Mouse (Mus musculus) bone marrow, adult 2 months (tissue): Measurements from ENCODE around the gene Gm5475.

Experiments used
- CTCF ChIP-seq: fragments of 200-500 bp; IDR thresholded peaks from 2 replicates; pipeline ENCODE4 v1.5.1; 2011; ENCODE audit warnings: low read length, control low read depth; ENCODE audit not compliant: control insufficient read depth, insufficient read depth
- POLR2A ChIP-seq: fragments of 200-500 bp; IDR thresholded peaks from 2 replicates; pipeline ENCODE4 v1.6.1; 2011; ENCODE audit warnings: low read depth, mild to moderate bottlenecking, control low read depth, low read length, borderline replicate concordance; ENCODE audit not compliant: control insufficient read depth

DNA sequence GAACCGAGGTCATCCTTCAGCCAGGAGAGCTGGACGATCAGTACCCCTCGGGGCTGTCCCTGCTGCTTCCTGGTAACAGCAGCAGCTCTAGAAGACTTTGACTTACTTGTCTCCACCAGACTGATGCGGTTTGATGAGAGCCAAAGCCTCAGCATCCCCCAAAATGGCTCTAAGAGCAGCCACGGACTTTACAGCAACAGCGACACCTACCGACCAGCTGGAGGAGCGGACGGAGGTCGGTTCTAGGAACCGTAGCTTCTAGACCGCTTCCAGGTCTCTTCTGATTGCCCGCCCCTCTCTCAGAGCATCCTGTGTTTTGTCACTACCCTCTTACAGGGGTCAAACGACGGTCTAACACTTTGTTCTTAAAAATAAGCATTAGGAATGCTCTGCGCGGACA is 35.4 kb downstream of the Gm5475 start:
- TF ChIP-seq POLR2A, result no peak
- peak; percentile 95 for TF ChIP-seq CTCF
